Mouse (Mus musculus) adrenal gland, postnatal 25 days (tissue): ENCODE results near the gene Wdr91. TPM values are rescaled to one million over a fixed set of nuclear protein-coding genes. Genes with fewer than 3 reads are reported as not detected.

ENCODE experiments used
- DNase-seq: peaks from one replicate; pipeline ENCODE4 v3.0.0; 2021; ENCODE audit warnings: mixed read lengths
- total RNA-seq: library from RNA; stranded (reverse); gene quantifications from 2 replicates; pipeline ENCODE4 v1.2.3, GENCODE M21; 2021

The Wdr91 gene
- total RNA-seq, 1 experiment from 2014 or later, result 16.6 TPM

DNA sequence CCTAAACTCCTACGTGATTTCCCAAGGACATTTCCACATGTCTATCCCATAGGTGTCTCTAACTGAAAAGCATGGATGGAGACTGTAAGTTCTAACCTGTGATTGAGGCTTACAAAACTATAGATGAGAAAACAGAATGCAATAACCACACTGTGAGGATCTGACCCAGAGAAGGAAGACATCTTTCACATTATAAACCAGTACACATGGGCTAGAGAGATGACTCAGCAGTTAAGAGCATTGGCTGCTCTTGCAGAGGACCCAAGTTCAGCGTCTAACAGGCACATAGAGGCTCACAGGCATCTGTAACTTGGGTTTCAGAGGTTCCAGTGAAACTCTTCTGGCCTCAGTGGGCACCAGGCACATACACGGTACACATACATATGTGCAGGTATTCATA is 3.8 kb upstream of the Wdr91 start:
- no peak for DNase-seq

DNA sequence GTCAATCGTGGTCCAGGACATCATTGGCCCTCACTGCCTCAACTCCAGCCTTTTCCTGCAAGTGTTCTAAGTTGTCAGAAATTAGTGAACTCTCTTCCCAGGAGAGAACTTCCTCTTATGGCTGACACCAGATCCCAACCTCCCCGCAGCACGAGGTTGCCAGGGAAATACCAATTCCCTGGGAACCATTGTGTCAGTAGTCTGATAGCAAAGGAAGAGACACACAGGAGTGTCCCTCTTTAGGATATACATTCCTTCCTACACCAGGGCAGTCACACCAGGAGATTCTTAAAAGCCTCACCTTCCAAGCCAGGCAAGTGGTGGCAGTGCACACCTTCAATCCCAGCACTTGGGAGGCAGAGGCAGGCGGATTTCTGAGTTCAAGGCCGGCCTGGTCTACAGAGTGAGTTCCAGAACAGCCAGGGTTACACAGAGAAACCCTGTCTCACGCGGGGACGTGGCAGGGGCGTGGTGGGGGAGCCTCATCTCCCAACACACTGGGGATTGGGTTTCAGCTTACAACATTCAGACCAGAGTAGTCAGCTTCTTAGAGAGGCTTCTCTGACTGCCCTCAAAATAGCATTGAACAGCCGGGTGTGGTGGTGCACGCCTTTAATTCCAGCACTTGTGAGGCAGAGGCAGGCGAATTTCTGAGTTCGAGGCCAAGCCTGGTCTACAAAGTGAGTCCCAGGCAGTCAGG is 2.8 kb upstream of the Wdr91 start:
- no peak for DNase-seq

DNA sequence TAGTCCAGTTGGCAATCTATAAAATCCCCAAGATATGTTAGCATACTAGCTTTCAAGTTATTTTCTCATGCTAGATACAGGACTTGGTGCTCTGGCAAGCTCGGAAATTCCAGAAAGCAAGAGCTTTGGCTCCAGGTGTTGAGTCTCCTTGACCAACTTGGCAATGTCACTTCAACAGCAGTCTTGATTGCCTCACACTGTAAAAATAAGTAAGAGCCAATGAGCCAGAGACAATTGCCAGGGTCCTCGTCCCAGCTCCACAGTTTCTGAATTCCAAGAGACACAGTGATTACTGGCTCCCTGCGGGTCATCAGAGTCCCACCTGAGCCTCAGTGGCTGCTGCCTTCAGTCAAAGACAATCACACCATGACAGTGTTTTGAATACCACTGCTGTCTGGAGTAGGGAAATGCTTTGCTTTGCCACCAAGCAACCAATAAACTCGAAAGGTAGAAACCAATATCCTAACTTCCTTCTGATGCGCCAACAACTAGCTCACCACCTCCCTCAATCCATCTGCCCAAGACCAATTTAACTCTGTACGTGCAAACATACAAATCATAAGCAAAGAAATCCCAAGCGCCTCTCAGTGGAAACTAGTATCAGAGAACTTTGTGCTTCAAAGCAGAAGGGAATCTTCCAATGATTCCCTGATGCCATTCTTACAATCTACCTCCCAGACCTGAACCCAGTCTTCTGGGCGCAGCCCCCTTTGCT is 888 bp downstream of the Wdr91 start:
- no peak for DNase-seq

DNA sequence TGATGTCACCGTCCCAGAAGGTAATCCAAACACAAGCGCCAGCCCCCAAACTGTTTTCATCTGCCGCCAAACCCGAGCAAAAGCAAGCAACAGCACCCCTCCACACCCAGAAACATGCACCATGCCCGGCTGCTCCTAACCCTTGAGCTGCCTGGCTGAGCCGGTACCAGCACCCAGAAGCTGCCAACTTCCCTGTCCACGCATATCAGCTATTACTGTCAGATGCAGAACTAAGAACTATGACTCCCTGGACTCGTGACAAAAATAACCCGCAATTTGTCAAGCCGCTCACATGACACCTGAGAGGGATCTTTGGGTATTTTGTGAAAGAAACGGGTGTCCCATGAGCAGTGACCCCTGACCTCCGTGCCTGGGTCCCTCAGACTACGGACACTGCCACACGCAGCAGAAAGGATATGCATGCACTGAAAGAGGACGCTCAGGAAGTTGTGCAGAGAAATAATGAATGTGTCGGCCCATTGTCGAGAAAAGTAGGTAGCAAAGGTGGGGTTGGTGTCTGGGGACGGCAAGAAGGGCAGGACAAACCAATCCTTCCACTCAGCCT is 2.9 kb downstream of the Wdr91 start:
- DNase-seq, result no peak

DNA sequence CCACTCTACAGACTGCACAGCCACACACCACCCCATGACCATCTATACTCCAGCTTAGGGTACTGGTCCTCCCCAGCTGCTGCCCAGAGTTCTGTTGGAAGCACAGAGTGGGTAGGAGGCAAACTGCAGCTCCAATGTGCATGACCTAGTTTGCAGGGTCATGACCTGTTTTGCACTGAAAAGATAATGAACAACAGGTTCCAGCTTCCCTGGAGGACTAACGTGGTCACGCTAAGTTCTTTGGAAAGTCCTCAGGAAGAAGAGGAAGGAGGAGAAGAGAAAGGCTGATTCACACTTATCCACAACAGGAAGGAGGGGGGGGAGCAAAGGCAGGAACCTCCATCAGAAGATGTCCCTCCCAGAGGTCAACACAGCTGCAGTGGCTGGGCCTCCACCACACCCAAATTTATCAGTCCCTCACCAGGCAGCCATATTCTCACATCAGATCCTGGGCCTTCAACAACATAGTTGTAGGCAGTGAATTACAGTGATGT is 3.5 kb downstream of the Wdr91 start:
- DNase-seq, result no peak

DNA sequence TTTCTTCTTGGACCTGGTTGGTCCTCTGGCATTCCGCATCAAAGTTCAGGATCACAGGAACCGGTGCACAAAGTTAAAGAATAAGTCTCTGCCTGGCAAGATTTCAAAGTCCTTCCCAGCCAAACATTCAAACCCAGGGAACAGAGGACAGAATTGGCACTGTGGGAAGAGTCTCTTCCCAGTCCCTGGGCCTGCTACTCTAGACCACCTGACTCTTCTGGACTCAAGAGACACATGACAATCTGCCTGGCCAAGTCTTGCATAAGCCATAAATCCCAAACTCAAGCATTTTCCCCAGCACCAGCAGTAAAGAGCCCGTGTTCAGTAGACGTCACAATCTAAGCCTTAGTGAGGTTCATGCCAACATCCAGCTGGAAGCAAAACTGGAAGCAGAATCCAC is 4.0 kb downstream of the Wdr91 start:
- DNase-seq, result no peak

DNA sequence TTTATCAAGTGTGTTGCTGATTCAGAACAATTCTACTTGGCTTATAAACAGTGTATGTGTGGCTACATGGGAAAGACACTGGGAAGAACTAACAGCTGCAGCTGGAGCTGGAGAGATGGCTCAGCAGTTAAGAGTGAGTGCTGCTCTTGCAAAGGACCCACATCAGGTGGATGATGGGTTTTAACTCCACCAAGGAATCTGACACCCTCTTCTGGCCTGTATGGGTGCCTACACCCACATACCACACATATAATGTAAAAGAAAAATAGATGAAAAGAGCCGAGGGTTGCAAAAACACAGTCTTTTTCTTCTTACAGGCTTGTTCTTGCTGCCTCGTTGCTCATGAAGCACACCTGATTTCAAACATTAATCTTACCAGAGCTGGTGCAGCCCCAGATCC is 4.6 kb downstream of the Wdr91 start:
- DNase-seq, result no peak

DNA sequence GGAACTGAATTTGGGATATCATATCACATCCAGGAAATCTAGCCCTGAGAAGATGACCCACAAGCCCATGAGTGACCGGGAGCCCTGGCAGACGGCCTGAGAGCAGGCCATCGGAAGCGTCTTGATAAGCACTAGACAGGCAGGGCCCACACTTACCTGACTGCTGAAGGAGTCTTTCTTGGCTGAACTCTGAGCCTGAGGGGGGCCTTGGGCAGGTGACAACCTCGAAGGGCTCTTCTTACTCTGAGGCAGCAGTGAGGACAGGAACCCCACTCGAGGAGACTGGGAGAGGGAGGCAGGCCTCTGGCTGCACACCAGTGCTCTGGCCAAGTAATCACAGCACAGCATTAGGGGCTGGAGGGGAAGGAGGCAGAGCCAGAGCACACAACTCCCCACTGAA is 6.3 kb downstream of the Wdr91 start:
- no peak for DNase-seq

DNA sequence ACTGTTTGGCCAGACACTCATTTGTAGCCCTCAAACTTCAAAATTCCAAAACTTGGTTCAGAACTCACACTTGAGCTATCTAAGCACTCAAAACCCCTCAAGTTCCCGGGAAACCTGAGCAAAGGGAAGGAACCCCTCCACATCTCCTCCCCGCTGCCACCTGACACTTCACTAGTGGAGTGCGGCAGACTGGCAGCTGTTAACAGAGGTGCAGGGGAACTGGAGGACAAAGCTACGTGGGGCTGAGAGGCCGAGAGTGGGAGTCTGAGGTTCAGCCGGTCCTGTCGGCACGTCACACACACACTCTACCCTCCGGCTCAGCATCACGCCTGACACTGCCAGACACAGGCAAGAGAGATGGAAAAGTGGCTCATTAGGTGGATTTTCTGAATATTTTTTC is 6.8 kb downstream of the Wdr91 start:
- DNase-seq, result no peak

DNA sequence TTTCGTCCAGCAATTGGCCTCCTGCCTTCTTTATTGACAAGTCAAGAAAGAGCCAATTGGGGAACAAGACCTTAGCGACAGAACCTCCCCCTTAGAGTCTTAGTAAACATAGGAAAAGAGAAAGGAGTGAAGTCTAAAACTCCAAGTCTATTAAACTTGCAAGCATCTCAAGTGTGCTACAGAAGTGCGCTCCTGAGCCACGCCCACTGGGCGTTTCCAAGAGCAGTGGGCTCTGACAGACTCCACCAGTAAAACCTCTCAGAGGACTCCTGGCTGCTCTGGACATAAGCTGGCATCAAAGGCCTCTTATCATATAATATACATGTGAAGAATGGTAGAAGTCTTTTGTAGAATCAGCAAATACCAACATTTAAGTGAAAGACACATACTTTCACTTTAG is 7.2 kb downstream of the Wdr91 start:
- no peak for DNase-seq

DNA sequence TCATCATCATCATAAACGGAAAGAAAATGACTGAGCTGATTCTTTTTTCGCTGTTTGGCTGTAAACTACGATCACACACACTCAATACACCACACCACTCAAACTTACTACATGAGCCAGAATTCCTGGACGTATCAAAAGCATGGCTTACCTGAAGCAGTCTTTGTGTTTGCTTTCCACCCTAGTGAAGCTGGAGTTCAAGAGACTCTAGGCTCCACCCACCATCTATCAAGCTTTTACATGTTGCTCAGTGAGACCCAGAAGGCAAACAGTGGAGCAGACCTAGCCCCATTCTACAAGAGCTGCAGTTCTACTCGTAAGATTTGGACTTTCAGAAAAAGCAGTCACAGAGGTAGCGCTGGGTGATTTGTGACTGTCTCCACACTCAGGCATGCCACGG is 8.1 kb downstream of the Wdr91 start:
- DNase-seq, result no peak

DNA sequence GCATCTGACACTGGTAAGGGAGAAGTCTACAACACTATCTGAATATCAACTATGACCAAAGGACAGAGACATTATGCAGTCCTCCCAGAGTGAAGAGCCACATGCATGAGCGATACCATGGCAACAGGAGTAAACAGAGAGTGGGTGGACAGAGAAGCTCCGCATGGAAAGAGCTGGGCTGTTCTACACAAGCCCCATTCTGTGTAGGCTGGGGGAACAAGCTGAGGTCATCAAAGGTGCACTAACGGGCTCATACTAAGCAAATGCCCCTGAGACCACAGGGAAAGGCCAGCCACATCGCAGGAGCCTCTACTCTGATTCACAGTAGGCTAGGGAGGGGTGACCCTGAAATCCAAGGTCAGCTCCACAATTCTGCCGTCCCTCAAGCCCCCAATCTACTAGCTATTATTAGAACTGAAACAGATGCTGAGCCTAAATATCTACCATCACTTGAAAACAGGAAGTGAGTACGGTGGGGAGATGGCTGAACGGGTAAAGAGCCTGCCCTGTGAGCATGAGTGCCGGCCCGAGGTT is 8.7 kb downstream of the Wdr91 start:
- DNase-seq, result no peak

DNA sequence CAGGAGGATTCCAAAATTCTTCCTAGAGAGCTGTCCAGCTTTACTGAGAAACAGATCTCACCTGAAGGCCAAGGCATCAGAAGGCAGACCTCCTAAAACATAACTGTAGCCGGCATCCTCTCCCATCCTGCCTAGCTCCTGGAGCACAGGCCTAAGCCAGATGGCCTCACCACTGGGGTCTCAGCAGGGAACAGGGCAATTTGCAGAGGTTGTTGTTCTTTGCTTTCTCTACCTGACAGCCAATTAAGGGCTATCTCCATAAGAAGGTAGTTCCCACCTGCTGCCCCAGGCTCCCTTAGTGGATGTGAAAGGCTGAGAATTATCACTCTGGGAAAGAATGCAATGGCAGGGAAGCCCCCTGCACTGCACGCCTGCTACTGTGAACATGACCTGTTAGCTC is 9.7 kb downstream of the Wdr91 start:
- no peak for DNase-seq

DNA sequence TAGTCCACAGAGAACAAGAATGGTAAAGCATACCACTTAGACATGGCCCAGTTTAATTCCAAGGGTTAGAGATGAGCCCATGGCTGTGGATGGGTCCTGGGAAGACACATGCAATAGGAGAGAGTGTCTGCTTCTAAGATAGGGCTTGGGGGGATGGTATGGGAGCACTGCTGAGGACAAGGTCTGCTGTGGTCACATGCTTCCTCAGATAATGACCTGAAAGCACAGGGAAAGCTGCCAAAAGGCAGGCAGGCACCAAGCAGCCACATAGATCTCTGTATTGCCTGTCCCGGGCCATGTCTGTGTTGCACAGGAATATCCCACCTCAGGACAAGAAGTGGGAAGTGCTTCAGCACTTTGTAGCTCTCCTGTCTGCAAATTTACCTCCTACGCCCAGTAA is 11.5 kb downstream of the Wdr91 start:
- DNase-seq, result no peak

DNA sequence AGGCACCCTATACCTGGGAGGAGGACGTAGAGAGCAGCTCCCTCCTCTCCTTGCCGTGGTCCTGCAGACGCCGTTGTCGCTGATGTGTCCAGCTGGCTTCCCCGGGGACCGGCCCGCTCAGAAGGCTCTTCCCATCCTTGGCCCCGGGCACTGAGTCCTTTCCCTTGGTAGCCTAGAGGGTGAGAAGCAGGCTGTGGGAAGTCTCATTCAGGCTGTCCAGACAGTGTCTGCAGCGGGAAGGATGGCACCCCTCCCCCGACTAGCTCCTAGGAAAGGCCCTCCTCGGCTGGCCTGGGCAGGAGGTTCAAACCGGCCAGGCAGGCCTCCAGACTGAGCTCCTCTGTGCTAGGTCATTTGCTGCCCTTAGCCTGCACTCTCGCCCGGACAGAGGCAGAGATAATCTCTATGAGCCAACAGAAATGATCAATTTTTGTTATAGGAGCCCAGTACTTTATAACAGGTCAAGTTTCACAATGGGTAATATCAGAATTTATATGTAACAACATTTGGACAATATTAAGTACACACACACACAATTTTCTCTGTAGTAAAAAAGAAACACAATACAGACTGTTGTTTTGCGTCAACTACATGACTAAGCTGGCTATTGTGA is 14.4 kb downstream of the Wdr91 start:
- DNase-seq, result no peak

DNA sequence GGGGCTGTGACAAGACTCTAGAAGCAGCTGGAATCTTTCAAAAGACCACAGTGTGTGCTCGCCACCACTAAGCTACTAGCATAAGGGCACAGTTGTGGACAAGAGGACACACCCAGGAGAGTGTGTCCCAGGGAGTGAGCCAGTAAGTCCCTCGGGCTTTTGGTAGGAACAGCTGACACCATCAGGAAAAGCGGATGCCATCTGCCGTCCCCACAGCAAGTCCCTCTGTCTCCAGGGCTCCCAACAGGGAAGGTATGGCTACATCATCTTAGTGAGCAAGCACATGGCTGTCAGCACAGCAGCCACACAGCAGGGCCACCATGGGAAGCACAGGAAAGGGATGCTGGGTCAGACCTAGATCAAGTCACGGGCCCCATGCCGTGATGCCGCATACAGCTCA is 15.1 kb downstream of the Wdr91 start:
- no peak for DNase-seq

DNA sequence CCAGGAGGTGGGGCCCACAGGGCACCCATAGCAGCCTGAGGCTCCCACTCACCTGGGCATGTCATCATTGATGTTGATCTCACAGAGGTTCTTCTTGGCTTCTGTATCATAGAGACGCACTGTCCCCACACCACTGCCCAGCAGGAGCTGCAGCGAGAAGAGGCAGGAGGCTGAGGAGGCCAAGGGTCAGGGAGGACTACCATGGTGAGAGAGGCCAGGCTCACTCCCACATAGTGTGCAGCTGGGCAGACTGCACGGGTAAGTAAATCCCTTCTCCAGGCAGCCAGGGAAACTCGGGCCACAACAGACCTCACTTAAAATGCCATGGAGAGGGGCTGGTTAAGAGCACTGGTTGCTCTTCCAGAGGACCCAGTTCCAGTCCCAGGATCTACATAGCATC is 21.5 kb downstream of the Wdr91 start:
- DNase-seq, result no peak

DNA sequence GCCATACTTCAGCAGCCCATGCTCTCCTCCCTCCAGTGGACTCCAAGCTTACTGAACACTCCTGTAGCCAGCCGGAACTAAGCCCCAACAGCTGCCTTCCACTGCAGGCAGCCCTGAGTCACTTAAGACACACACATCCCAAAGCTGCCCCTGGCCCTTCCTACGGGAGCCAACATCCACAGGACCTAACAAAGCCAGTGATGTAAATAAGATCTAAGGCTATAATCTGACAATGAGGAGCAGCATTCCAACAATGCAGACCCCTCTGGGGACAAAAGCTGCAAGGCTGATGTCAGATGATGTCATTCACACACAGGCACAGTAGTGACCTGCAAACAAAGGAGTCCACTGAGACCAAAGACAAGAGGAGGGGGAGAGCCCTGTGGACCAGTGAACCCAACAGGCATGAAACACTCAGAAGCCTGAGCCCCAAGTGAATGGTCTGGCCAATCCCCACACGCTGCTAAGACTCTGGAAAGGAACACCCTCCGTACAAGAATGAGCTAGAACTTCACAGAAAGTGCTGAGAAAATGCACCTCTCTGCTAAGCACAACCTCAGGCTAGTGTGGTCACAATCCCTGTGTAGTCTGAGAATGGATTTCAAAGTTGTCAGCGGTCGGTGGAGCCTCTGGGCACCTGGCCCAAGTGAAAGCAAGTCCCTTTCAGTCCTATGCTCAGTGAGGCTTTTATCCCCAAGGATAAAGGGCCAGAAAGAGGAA is 23.4 kb downstream of the Wdr91 start:
- DNase-seq, result no peak

DNA sequence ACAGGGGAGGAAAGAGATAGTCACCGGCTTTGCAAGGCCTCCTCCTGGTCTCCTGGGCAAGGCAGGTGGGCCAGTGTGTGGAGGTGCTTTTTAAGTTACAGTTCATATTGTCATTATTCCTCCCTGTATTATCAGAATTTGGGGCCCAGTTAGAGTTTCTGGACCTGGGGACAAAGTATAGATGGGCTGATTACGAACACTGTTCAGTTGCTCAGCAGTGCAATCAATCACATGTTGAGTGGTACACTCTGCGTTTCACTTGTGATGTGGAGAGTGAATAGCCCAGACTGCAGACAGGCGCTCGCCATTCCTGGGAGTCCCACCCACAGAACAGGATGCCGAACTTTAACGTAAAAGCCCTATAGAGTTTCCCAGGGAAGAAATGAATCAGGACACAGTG is 26.0 kb downstream of the Wdr91 start:
- DNase-seq, result no peak

DNA sequence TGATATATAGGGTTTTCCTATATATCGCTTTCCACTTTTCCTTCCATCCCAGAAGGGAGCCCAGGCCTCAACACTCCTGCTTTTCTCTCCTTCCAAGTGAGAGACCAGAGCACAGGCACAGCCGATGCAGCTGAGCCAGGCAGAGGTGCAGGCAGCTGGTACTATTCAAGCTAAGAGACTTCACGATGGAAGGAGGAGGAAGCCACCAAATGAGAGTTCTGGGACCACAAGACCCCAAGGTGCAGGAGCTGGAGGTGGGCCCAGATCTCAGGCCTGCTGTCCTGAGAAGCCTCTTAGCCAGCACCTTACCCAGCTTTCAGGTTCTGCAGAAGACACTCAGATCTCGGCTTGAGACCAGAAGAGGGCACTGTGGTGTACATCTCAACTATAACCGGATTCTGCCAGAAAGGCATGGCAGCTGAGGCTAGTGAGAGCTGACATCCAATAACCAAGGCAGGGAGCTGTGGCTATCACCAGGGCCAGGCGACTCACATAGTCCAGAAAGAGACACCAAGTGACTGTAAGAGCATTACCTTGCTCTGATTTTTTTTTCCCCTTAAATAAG is 30.7 kb downstream of the Wdr91 start:
- peak; percentile 45 for DNase-seq

DNA sequence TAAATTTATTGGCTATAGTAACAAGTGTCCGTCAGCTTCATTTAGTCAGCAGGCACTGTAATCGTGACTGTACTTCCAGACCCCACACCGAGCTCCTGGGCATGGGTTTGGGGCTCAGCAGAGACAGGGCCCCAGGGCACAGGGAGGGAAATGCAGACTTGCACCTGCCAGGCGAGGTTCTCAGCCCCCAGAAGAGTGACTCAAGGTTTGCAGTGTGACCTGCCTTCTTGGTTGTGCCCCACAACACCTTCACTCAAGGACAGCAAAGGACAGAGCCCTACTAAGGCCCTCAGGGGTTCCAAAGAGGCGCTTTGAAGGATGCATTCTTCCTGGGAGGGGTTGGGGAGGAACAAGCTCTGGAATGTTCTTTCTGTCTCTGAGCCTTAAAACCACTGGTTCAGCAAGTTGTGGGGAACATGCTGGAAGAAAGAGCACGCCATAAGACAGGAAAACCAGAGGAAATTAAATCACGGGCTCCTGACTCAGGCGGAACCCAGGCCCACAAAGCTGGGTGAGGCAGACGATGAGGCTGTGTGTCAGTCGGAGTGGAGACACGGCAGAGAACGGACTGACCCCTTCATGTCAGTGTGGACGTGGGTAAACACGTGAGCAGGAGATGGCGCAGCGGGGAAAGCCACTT is 31.5 kb downstream of the Wdr91 start:
- no peak for DNase-seq
